Mouse (Mus musculus): ENCODE results near the gene Mutyh.

DNA sequence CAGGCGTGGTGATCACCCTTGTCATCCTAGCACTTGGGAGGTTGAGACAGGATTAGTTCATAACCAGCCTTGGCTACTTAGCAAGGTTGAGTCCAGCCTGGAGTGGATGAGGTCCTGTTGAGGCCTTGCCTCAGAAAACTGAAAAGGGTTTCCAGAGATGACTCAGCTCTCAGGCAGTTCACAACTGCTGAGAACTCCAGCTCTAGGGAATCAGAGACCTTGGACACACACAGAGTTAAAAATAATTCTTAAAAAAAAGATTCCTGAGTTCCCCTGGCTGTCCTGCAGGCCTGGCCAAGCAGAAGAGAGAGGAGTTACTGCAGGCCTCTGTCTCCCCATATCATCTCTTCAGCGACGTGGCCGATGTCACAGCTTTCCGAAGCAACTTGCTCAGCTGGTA, 7.8 kb downstream of the Mutyh start:
- TF ChIP-seq CTCF (IDR thresholded peaks at IDR 0.05; ENCODE audit: extremely low read depth, insufficient read depth, insufficient read length, insufficient replicate concordance) (no peak), POLR2A (IDR thresholded peaks at IDR 0.05; ENCODE audit: low read depth, low read length) (no peak)

Measured in spleen, adult 2 months (tissue).